Mouse (Mus musculus): ENCODE measurements around the gene Nr1h4. TPM values are rescaled to one million over a fixed set of nuclear protein-coding genes. Genes with fewer than 3 reads are reported as not detected.

Nr1h4 gene
- polyA plus RNA-seq, 1 experiment from 2014 or later = 17.8 TPM

- Histone ChIP-seq H3K36me3 (ENCODE audit: control insufficient read depth, insufficient read depth, low read length) (no peaks in the 10 kb centered on the region), H3K4me2 (ENCODE audit: low read length) (no peak overlapping the region), H3K4me1 (replicated peaks; ENCODE audit: control insufficient read depth, insufficient read depth, low read length) (no peaks in the 10 kb centered on the region; the same call in 1 of the 2 replicates), H3K9me3 (ENCODE audit: control insufficient read depth, low read length) (no peaks in the 10 kb centered on the region), H3K27me3 (replicated peaks; ENCODE audit: control insufficient read depth, insufficient read depth, low read length) (no peaks in the 10 kb centered on the region), H3K4me3 (ENCODE audit: low read depth, low read length) (no peak overlapping the region), H3K9ac (ENCODE audit: low read length) (no peak overlapping the region), H3K27ac (ENCODE audit: low read depth) (no peak overlapping the region)
- WGBS = 67% methylated on average over 6 of the region's 6 CpGs
- DNase-seq (ENCODE audit: low spot score) = no peak
- no peak for ATAC-seq (replicated peaks; ENCODE audit: low FRiP score, low TSS enrichment, low read depth)
Measured at GRCm38 (mm10) chr10:89501902-89502301, 31.5 kb downstream of the Nr1h4 start.

GRCm38 (mm10) chr10:89495537-89495936, 37.8 kb downstream of the Nr1h4 start:
- no peaks in the 10 kb centered on the region for H3K27me3 ChIP-seq (replicated peaks; ENCODE audit: control insufficient read depth, insufficient read depth, low read length)
- DNase-seq (ENCODE audit: low spot score) (no peak), ATAC-seq (replicated peaks; ENCODE audit: low FRiP score, low TSS enrichment, low read depth) (no peak)
- no peak overlapping the region for H3K4me2 ChIP-seq (ENCODE audit: low read length)
- no peak overlapping the region for H3K9ac ChIP-seq (ENCODE audit: low read length)
- no peak overlapping the region for H3K27ac ChIP-seq (ENCODE audit: low read depth)
- 78% methylated on average over 7 of the region's 7 CpGs for WGBS
- H3K9me3 ChIP-seq (ENCODE audit: control insufficient read depth, low read length) = no peaks in the 10 kb centered on the region
- no peaks in the 10 kb centered on the region for H3K4me1 ChIP-seq (replicated peaks; ENCODE audit: control insufficient read depth, insufficient read depth, low read length)
- no peak overlapping the region for H3K4me3 ChIP-seq (ENCODE audit: low read depth, low read length)
- no peaks in the 10 kb centered on the region for H3K36me3 ChIP-seq (ENCODE audit: control insufficient read depth, insufficient read depth, low read length)

- H3K36me3 ChIP-seq (ENCODE audit: control insufficient read depth, insufficient read depth, low read length) = no peaks in the 10 kb centered on the region
- H3K4me1 ChIP-seq (replicated peaks; ENCODE audit: control insufficient read depth, insufficient read depth, low read length) = no peaks in the 10 kb centered on the region
- H3K4me2 ChIP-seq (ENCODE audit: low read length) = no peak overlapping the region
- no peak overlapping the region for H3K9ac ChIP-seq (ENCODE audit: low read length)
- 27% methylated on average over 3 of the region's 3 CpGs for WGBS
- no peaks in the 10 kb centered on the region for H3K27me3 ChIP-seq (replicated peaks; ENCODE audit: control insufficient read depth, insufficient read depth, low read length)
- no peak overlapping the region for H3K27ac ChIP-seq (ENCODE audit: low read depth)
- DNase-seq (ENCODE audit: low spot score) (no peak), ATAC-seq (replicated peaks; ENCODE audit: low FRiP score, low TSS enrichment, low read depth) (no peak)
- H3K9me3 ChIP-seq (ENCODE audit: control insufficient read depth, low read length) = no peaks in the 10 kb centered on the region
- no peak overlapping the region for H3K4me3 ChIP-seq (ENCODE audit: low read depth, low read length)
Measured at GRCm38 (mm10) chr10:89491321-89491720, 42.1 kb downstream of the Nr1h4 start.

GRCm38 (mm10) chr10:89490250-89490649, 43.1 kb downstream of the Nr1h4 start:
- H3K4me2 ChIP-seq (ENCODE audit: low read length) = no peak overlapping the region
- ATAC-seq (replicated peaks; ENCODE audit: low FRiP score, low TSS enrichment, low read depth) (no peak), DNase-seq (ENCODE audit: low spot score) (no peak)
- no peak overlapping the region for H3K4me3 ChIP-seq (ENCODE audit: low read depth, low read length)
- no peaks in the 10 kb centered on the region for H3K9me3 ChIP-seq (ENCODE audit: control insufficient read depth, low read length)
- no peak overlapping the region for H3K27ac ChIP-seq (ENCODE audit: low read depth)
- WGBS = 91% methylated on average over 3 of the region's 3 CpGs
- no peaks in the 10 kb centered on the region for H3K4me1 ChIP-seq (replicated peaks; ENCODE audit: control insufficient read depth, insufficient read depth, low read length)
- H3K36me3 ChIP-seq (ENCODE audit: control insufficient read depth, insufficient read depth, low read length) = no peaks in the 10 kb centered on the region
- H3K9ac ChIP-seq (ENCODE audit: low read length) = no peak overlapping the region
- H3K27me3 ChIP-seq (replicated peaks; ENCODE audit: control insufficient read depth, insufficient read depth, low read length) = no peaks in the 10 kb centered on the region

GRCm38 (mm10) chr10:89489459-89489858, 43.9 kb downstream of the Nr1h4 start:
- Histone ChIP-seq H3K4me2 (ENCODE audit: low read length) (no peak overlapping the region), H3K27me3 (replicated peaks; ENCODE audit: control insufficient read depth, insufficient read depth, low read length) (no peaks in the 10 kb centered on the region), H3K27ac (ENCODE audit: low read depth) (no peak overlapping the region), H3K9ac (ENCODE audit: low read length) (no peak overlapping the region), H3K36me3 (ENCODE audit: control insufficient read depth, insufficient read depth, low read length) (no peaks in the 10 kb centered on the region), H3K4me3 (ENCODE audit: low read depth, low read length) (no peak overlapping the region), H3K9me3 (ENCODE audit: control insufficient read depth, low read length) (no peaks in the 10 kb centered on the region), H3K4me1 (replicated peaks; ENCODE audit: control insufficient read depth, insufficient read depth, low read length) (no peaks in the 10 kb centered on the region)
- ATAC-seq (replicated peaks; ENCODE audit: low FRiP score, low TSS enrichment, low read depth) = no peak
- WGBS = 54% methylated on average over 4 of the region's 4 CpGs
- no peak for DNase-seq (ENCODE audit: low spot score)

- Histone ChIP-seq H3K9me3 (ENCODE audit: control insufficient read depth, low read length) (no peaks in the 10 kb centered on the region), H3K27me3 (replicated peaks; ENCODE audit: control insufficient read depth, insufficient read depth, low read length) (no peaks in the 10 kb centered on the region), H3K9ac (ENCODE audit: low read length) (no peak overlapping the region), H3K4me3 (ENCODE audit: low read depth, low read length) (no peak overlapping the region), H3K4me2 (ENCODE audit: low read length) (no peak overlapping the region), H3K36me3 (ENCODE audit: control insufficient read depth, insufficient read depth, low read length) (no peaks in the 10 kb centered on the region), H3K4me1 (replicated peaks; ENCODE audit: control insufficient read depth, insufficient read depth, low read length) (no peaks in the 10 kb centered on the region), H3K27ac (ENCODE audit: low read depth) (no peak overlapping the region)
- 69% methylated on average over 4 of the region's 4 CpGs for WGBS
- DNase-seq (ENCODE audit: low spot score) = no peak
- no peak for ATAC-seq (replicated peaks; ENCODE audit: low FRiP score, low TSS enrichment, low read depth)
Measured at GRCm38 (mm10) chr10:89486995-89487742, 46.2 kb downstream of the Nr1h4 start.

GRCm38 (mm10) chr10:89484907-89485306, 48.5 kb downstream of the Nr1h4 start:
- no peak for ATAC-seq (replicated peaks; ENCODE audit: low FRiP score, low TSS enrichment, low read depth)
- H3K4me1 ChIP-seq (replicated peaks; ENCODE audit: control insufficient read depth, insufficient read depth, low read length) = no peaks in the 10 kb centered on the region
- DNase-seq (ENCODE audit: low spot score) = no peak
- H3K9me3 ChIP-seq (ENCODE audit: control insufficient read depth, low read length) = no peaks in the 10 kb centered on the region
- no peak overlapping the region for H3K4me2 ChIP-seq (ENCODE audit: low read length)
- no peak overlapping the region for H3K9ac ChIP-seq (ENCODE audit: low read length)
- no peak overlapping the region for H3K27ac ChIP-seq (ENCODE audit: low read depth)
- no peaks in the 10 kb centered on the region for H3K27me3 ChIP-seq (replicated peaks; ENCODE audit: control insufficient read depth, insufficient read depth, low read length)
- no peak overlapping the region for H3K4me3 ChIP-seq (ENCODE audit: low read depth, low read length)
- H3K36me3 ChIP-seq (ENCODE audit: control insufficient read depth, insufficient read depth, low read length) = no peaks in the 10 kb centered on the region

- peak overlapping the region; percentile 65; the same call in 1 of the 2 replicates for H3K27ac ChIP-seq (ENCODE audit: low read depth)
Measured at GRCm38 (mm10) chr10:89483812-89484602, 49.4 kb downstream of the Nr1h4 start.

More at GRCm38 (mm10) chr10:89483812-89484602, 49.4 kb downstream of the Nr1h4 start:
- peak; percentile 82 for ATAC-seq (replicated peaks; ENCODE audit: low FRiP score, low TSS enrichment, low read depth)
- Histone ChIP-seq H3K4me3 (ENCODE audit: low read depth, low read length) (no peak overlapping the region), H3K9ac (ENCODE audit: low read length) (no peak overlapping the region), H3K4me2 (ENCODE audit: low read length) (peak overlapping the region; percentile 30), H3K4me1 (replicated peaks; ENCODE audit: control insufficient read depth, insufficient read depth, low read length) (no peaks in the 10 kb centered on the region), H3K36me3 (ENCODE audit: control insufficient read depth, insufficient read depth, low read length) (no peaks in the 10 kb centered on the region), H3K27me3 (replicated peaks; ENCODE audit: control insufficient read depth, insufficient read depth, low read length) (no peaks in the 10 kb centered on the region), H3K9me3 (ENCODE audit: control insufficient read depth, low read length) (no peaks in the 10 kb centered on the region)
- WGBS = 61% methylated on average over 18 of the region's 18 CpGs
- peak; percentile 57 for DNase-seq (ENCODE audit: low spot score)
